Mouse (Mus musculus) hindbrain, embryonic 11.5 days (tissue): ENCODE results near the gene Lin52. TPM values are rescaled to one million over a fixed set of nuclear protein-coding genes. Genes with fewer than 3 reads are reported as not detected.
A peak's percentile ranks its signal among the peaks of the same experiment; 100 is the strongest.

Source experiments
- ATAC-seq: fragments of 200-750 bp; cut with Nextera tagmentation; 2 replicates; pipeline ENCODE4 v1.8.0; 2017; ENCODE audit warnings: mild to moderate bottlenecking, moderate TSS enrichment, moderate library complexity; ENCODE audit not compliant: low FRiP score
- DNase-seq: peaks from one replicate; pipeline ENCODE4 v3.0.0-alpha.2; 2015; ENCODE audit warnings: low spot score
- H3K27ac ChIP-seq: fragments of 300-500 bp; sonication (generic); 2 replicates; pipeline ENCODE4 v1.5.1; 2014; ENCODE audit warnings: mild to moderate bottlenecking, low read depth, low read length
- H3K27me3 ChIP-seq: fragments of 300-500 bp; sonication (generic); 2 replicates; pipeline ENCODE4 v1.6.1; 2014; ENCODE audit warnings: mild to moderate bottlenecking, low read length, moderate library complexity, mixed read lengths; ENCODE audit not compliant: control insufficient read depth, insufficient read depth
- H3K36me3 ChIP-seq: fragments of 300-500 bp; sonication (generic); 2 replicates; pipeline ENCODE4 v1.6.1; 2014; ENCODE audit warnings: mild to moderate bottlenecking, low read length, moderate library complexity, mixed read lengths; ENCODE audit not compliant: control insufficient read depth, insufficient read depth
- H3K4me1 ChIP-seq: fragments of 300-500 bp; sonication (generic); replicated peaks from 2 replicates; pipeline ENCODE4 v1.6.1; 2014; ENCODE audit warnings: low read length, mixed read lengths; ENCODE audit not compliant: control insufficient read depth, insufficient read depth
- H3K4me2 ChIP-seq: fragments of 300-500 bp; sonication (generic); replicated peaks from 2 replicates; pipeline ENCODE4 v1.6.1; 2014; ENCODE audit warnings: mild to moderate bottlenecking, low read depth, low read length
- H3K4me3 ChIP-seq: fragments of 300-500 bp; sonication (generic); 2 replicates; pipeline ENCODE4 v1.5.1; 2014; ENCODE audit warnings: low read depth, low read length
- H3K9ac ChIP-seq: fragments of 300-500 bp; sonication (generic); 2 replicates; pipeline ENCODE4 v1.6.1; 2014; ENCODE audit warnings: low read depth, low read length
- H3K9me3 ChIP-seq: fragments of 300-500 bp; sonication (generic); 2 replicates; pipeline ENCODE4 v1.6.1; 2016; ENCODE audit warnings: low read length; ENCODE audit not compliant: control insufficient read depth
- WGBS: fragments of 180-500 bp; shearing (Covaris S2); extraction: QIAGEN DNeasy Blood & Tissue Kit; methylation state at CpG from one replicate; pipeline ENCODE4 v1.1.7; 2014; 5-methylcytosine and 5-hydroxymethylcytosine counted together
- polyA plus RNA-seq: library from polyadenylated mRNA; unstranded; fragments of >200 nt; fragmentation: Nextera tagmentation; extraction: Ambion mirVana; gene quantifications from 2 replicates; pipeline ENCODE4 v1.2.1, GENCODE M21; 2014

The Lin52 gene
- 32.8 and 35.9 TPM in 2 replicates for polyA plus RNA-seq

GRCm38 (mm10) chr12:84450718-84451646, at the start of gene Lin52, which contains the start of gene Aldh6a1:
TSS of gene Lin52 (plus strand) at chr12:84451422.
TSS of gene Aldh6a1 (minus strand) at chr12:84451004.
- Histone ChIP-seq H3K27ac (peak within 1 kb of the TSS; percentile 33; the same call in 1 of the 2 replicates), H3K27me3 (no peaks in the 10 kb centered on the region), H3K4me2 (peak within 1 kb of the TSS; percentile 75), H3K9me3 (no peaks in the 10 kb centered on the region), H3K4me1 (no peaks in the 10 kb centered on the region; the same call in 1 of the 2 replicates), H3K9ac (peak within 1 kb of the TSS; percentile 35), H3K36me3 (no peaks in the 10 kb centered on the region), H3K4me3 (peak within 1 kb of the TSS; percentile 47)
- DNase-seq (peak; percentile 98), ATAC-seq (peak; percentile 99)
- WGBS, result 1% methylated on average over 49 of the region's 49 CpGs

- no peak for ATAC-seq
- WGBS, result 79% methylated on average over 9 of the region's 9 CpGs
- Histone ChIP-seq H3K4me3 (no peak overlapping the region), H3K9ac (no peak overlapping the region), H3K4me1 (no peaks in the 10 kb centered on the region), H3K9me3 (no peaks in the 10 kb centered on the region), H3K27ac (no peak overlapping the region), H3K27me3 (no peaks in the 10 kb centered on the region), H3K36me3 (no peaks in the 10 kb centered on the region), H3K4me2 (no peak overlapping the region)
- no peak for DNase-seq
These were observed 48.3 kb upstream of the Lin52 start for GRCm38 (mm10) chr12:84402923-84403322.

GRCm38 (mm10) chr12:84404541-84404940, 46.7 kb upstream of the Lin52 start:
- WGBS, result 80% methylated on average over 6 of the region's 6 CpGs
- no peak overlapping the region for H3K4me3 ChIP-seq
- no peak for ATAC-seq
- no peaks in the 10 kb centered on the region for H3K27me3 ChIP-seq
- no peaks in the 10 kb centered on the region for H3K36me3 ChIP-seq
- no peak overlapping the region for H3K4me2 ChIP-seq
- H3K9ac ChIP-seq, result no peak overlapping the region
- DNase-seq, result peak; percentile 10
- no peaks in the 10 kb centered on the region for H3K9me3 ChIP-seq
- no peak overlapping the region for H3K27ac ChIP-seq
- H3K4me1 ChIP-seq, result no peaks in the 10 kb centered on the region

GRCm38 (mm10) chr12:84407259-84407658, 44.0 kb upstream of the Lin52 start:
- DNase-seq (no peak), ATAC-seq (no peak)
- no peaks in the 10 kb centered on the region for H3K4me1 ChIP-seq
- H3K9ac ChIP-seq, result no peak overlapping the region
- no peaks in the 10 kb centered on the region for H3K9me3 ChIP-seq
- H3K27ac ChIP-seq, result no peak overlapping the region
- 59% methylated on average over 4 of the region's 4 CpGs for WGBS
- H3K36me3 ChIP-seq, result no peaks in the 10 kb centered on the region
- H3K4me3 ChIP-seq, result no peak overlapping the region
- no peaks in the 10 kb centered on the region for H3K27me3 ChIP-seq
- H3K4me2 ChIP-seq, result no peak overlapping the region

- Histone ChIP-seq H3K4me1 (no peaks in the 10 kb centered on the region), H3K27me3 (no peaks in the 10 kb centered on the region), H3K9ac (peak overlapping the region; percentile 78), H3K4me3 (peak overlapping the region; percentile 76), H3K4me2 (peak overlapping the region; percentile 95), H3K9me3 (no peaks in the 10 kb centered on the region), H3K36me3 (no peaks in the 10 kb centered on the region), H3K27ac (peak overlapping the region; percentile 74)
- WGBS, result 3% methylated on average over 47 of the region's 52 CpGs
- peak; percentile 75 for ATAC-seq
- DNase-seq, result no peak
These were observed 43.1 kb upstream of the Lin52 start for GRCm38 (mm10) chr12:84407874-84408818.

GRCm38 (mm10) chr12:84408819-84409507, 42.3 kb upstream of the Lin52 start, which contains the start of the genes Entpd5 and Bbof1:
TSS of gene Entpd5 (minus strand) at chr12:84409029.
TSS of gene Bbof1 (plus strand) at chr12:84409071.
- peak within 1 kb of the TSS; percentile 74 for H3K27ac ChIP-seq
- H3K9me3 ChIP-seq, result no peaks in the 10 kb centered on the region
- H3K27me3 ChIP-seq, result no peaks in the 10 kb centered on the region
- ATAC-seq (peak; percentile 91), DNase-seq (peak; percentile 93)
- peak within 1 kb of the TSS; percentile 95 for H3K4me2 ChIP-seq
- H3K4me1 ChIP-seq, result no peaks in the 10 kb centered on the region
- peak within 1 kb of the TSS; percentile 78 for H3K9ac ChIP-seq
- 2% methylated on average over 48 of the region's 63 CpGs for WGBS
- H3K4me3 ChIP-seq, result peak within 1 kb of the TSS; percentile 76
- no peaks in the 10 kb centered on the region for H3K36me3 ChIP-seq

- Histone ChIP-seq H3K4me3 (peak within 1 kb of the TSS; percentile 46), H3K9me3 (no peaks in the 10 kb centered on the region), H3K4me2 (peak within 1 kb of the TSS; percentile 73), H3K27ac (no peak within 1 kb of the TSS), H3K27me3 (no peaks in the 10 kb centered on the region), H3K36me3 (no peaks in the 10 kb centered on the region), H3K9ac (peak within 1 kb of the TSS; percentile 61), H3K4me1 (no peaks in the 10 kb centered on the region)
- DNase-seq (peak; percentile 92), ATAC-seq (peak; percentile 78)
- whole genome bisulfite sequencing, result 3% methylated on average over 50 of the region's 50 CpGs
These were observed 34.2 kb upstream of the Lin52 start, which contains the start of gene Rnf113a2 for GRCm38 (mm10) chr12:84416834-84417604. TSS of gene Rnf113a2 (plus strand) at chr12:84417196.
